ENCODE assay signal across 10 mouse cellular contexts in genomic region chr16:17858592-17858991, GRCm38 (mm10). TPM values are rescaled to one million over a fixed set of nuclear protein-coding genes. Genes with fewer than 3 reads are reported as not detected.
DNase-seq lines count a peak whose midpoint lies in the region; ATAC-seq lines count a peak whose summit lies in the region.
"Had no signal": no experiment of that assay in that cellular context is flagged by ENCODE, and none has a peak within 500 bp of the region (broad histone marks: within the 10 kb centered on the region; RNA-seq: fewer than 3 reads in every experiment).

No protein-coding gene starts in this region.

- peak; percentile 60 to 74 for DNase-seq in cerebellum, postnatal 14 days
- DNase-seq in cerebellum, postnatal 4 days (ENCODE audit: low spot score in 2 of 2) = no peak
- peak; percentile 41 for DNase-seq in liver
- DNase-seq in lung, postnatal 36 days = peak; percentile 44
- no peak for DNase-seq in heart, postnatal 36 days
- no peak for DNase-seq in gastrocnemius, adult 18-20 months (ENCODE audit: low spot score)

- H3K4me3 ChIP-seq in liver, embryonic 12.5 days = no peak overlapping the region

- H3K9me3 ChIP-seq in liver, embryonic 12.5 days (replicated peaks) = no peaks in the 10 kb centered on the region

- H3K36me3 ChIP-seq in liver, embryonic 12.5 days = peaks cover 83% of the 10 kb centered on the region

- H3K4me1 ChIP-seq in liver, embryonic 12.5 days = no peaks in the 10 kb centered on the region

- ATAC-seq in liver, embryonic 12.5 days = no peak
- ATAC-seq in activated CD4-positive, CD25-positive, alpha-beta regulatory T cell, adult 4 months = peak; percentile 54

- no peak overlapping the region for H3K27ac ChIP-seq in liver, embryonic 12.5 days

- H3K4me2 ChIP-seq in liver, embryonic 12.5 days = no peak overlapping the region

- intact Hi-C loops in heart, postnatal 36 days (cut with DNase I) = no loop called here

- no peaks in the 10 kb centered on the region for H3K27me3 ChIP-seq in liver, embryonic 12.5 days (replicated peaks)

- H3K9ac ChIP-seq in liver, embryonic 12.5 days = no peak overlapping the region

RNA-seq across cellular contexts. Expression of gene Car15, which starts 20.4 kb away (rescaled TPM):
- polyA plus RNA-seq in liver, embryonic 12.5 days (2016; fragmentation: Nextera tagmentation; extraction: Ambion mirVana) = 0.58 and 0.61 TPM in 2 replicates
- 1 to 10 TPM; 2.7 to 3.3 TPM for polyA plus RNA-seq in activated CD4-positive, CD25-positive, alpha-beta regulatory T cell, adult 4 months (2017; shearing (Covaris generic))
- total RNA-seq in heart, postnatal 36 days (2021) = 1 to 10 TPM; 2.1 TPM
- 1 to 10 TPM in 1 of 2 experiments, under 1 TPM in 1; 0.87 to 1.2 TPM for total RNA-seq in gastrocnemius, adult 18-20 months (2021)

RNA-seq across cellular contexts. Expression of gene B830017H08Rik, which starts 25.7 kb away (rescaled TPM):
- not detected in 2 replicates for polyA plus RNA-seq in liver, embryonic 12.5 days (2016; fragmentation: Nextera tagmentation; extraction: Ambion mirVana)
- polyA plus RNA-seq in activated CD4-positive, CD25-positive, alpha-beta regulatory T cell, adult 4 months (2017; shearing (Covaris generic)) = not detected
- not detected for total RNA-seq in heart, postnatal 36 days (2021)
- total RNA-seq in gastrocnemius, adult 18-20 months (2021) = not detected
- total RNA-seq: granulocyte monocyte progenitor cell, adult 5-6 weeks; megakaryocyte, adult 5-6 weeks had no signal

RNA-seq across cellular contexts. Expression of gene Gm20518, which starts 32.9 kb away (rescaled TPM):
- not detected in 2 replicates for polyA plus RNA-seq in liver, embryonic 12.5 days (2016; fragmentation: Nextera tagmentation; extraction: Ambion mirVana)
- under 1 TPM in 1 of 2 experiments, not detected in 1; 0.15 TPM for polyA plus RNA-seq in activated CD4-positive, CD25-positive, alpha-beta regulatory T cell, adult 4 months (2017; shearing (Covaris generic))
- total RNA-seq in heart, postnatal 36 days (2021) = under 1 TPM; 0.16 to 0.17 TPM
- total RNA-seq in gastrocnemius, adult 18-20 months (2021) = under 1 TPM; 0.05 to 0.09 TPM

RNA-seq across cellular contexts. Expression of gene Tssk1, which starts 35.4 kb away (rescaled TPM):
- polyA plus RNA-seq in liver, embryonic 12.5 days (2016; fragmentation: Nextera tagmentation; extraction: Ambion mirVana) = 0.04 TPM in 1 of 2 replicates, not detected in the other
- polyA plus RNA-seq in activated CD4-positive, CD25-positive, alpha-beta regulatory T cell, adult 4 months (2017; shearing (Covaris generic)) = not detected
- under 1 TPM; 0.11 to 0.14 TPM for total RNA-seq in heart, postnatal 36 days (2021)
- under 1 TPM in 1 of 2 experiments, not detected in 1; 0.07 TPM for total RNA-seq in gastrocnemius, adult 18-20 months (2021)
- total RNA-seq: granulocyte monocyte progenitor cell, adult 5-6 weeks; megakaryocyte, adult 5-6 weeks had no signal

RNA-seq across cellular contexts. Expression of gene Dgcr2, which starts 39.8 kb away (rescaled TPM):
- 29.7 and 29.9 TPM in 2 replicates for polyA plus RNA-seq in liver, embryonic 12.5 days (2016; fragmentation: Nextera tagmentation; extraction: Ambion mirVana)
- polyA plus RNA-seq in activated CD4-positive, CD25-positive, alpha-beta regulatory T cell, adult 4 months (2017; shearing (Covaris generic)) = 10 to 100 TPM; 17.6 to 20.8 TPM
- 10 to 100 TPM; 47.3 to 48.6 TPM for total RNA-seq in heart, postnatal 36 days (2021)
- 10 to 100 TPM; 20.3 to 21.4 TPM for total RNA-seq in gastrocnemius, adult 18-20 months (2021)

Comparison
In these comparisons a context has a peak if more than half of its experiments do, and no peak if none do; other contexts are left out.
1. DNase-seq: peak in cerebellum, postnatal 14 days (2 of 2), liver (single experiment) and lung, postnatal 36 days (single experiment); none in cerebellum, postnatal 4 days (0 of 2), heart, postnatal 36 days (0 of 2) and gastrocnemius, adult 18-20 months (single experiment).